Mouse (Mus musculus) G1E (cell line): ENCODE measurements around the gene Cacna1c. TPM values are rescaled to one million over a fixed set of nuclear protein-coding genes. Genes with fewer than 3 reads are reported as not detected.

Experiments used
- ATAC-seq: 2 replicates; pipeline ENCODE4 v1.8.0; 2016; ENCODE audit warnings: mild to moderate bottlenecking; ENCODE audit not compliant: insufficient number of reproducible peaks, poor library complexity, low FRiP score, severe bottlenecking; ENCODE audit errors: extremely low read depth
- DNase-seq: peaks from one replicate; pipeline ENCODE4 v3.0.0; 2012; ENCODE audit warnings: low spot score
- H3K27me3 ChIP-seq: 2 replicates; pipeline ENCODE4 v1.6.1; 2012; ENCODE audit warnings: mild to moderate bottlenecking, low read length, inconsistent platforms; ENCODE audit not compliant: insufficient read depth
- H3K36me3 ChIP-seq: replicated peaks from 2 replicates; pipeline ENCODE3; 2012; ENCODE audit warnings: mild to moderate bottlenecking, inconsistent platforms
- H3K4me1 ChIP-seq: 2 replicates; pipeline ENCODE4 v1.6.1; 2012; ENCODE audit warnings: low read depth, low read length, inconsistent platforms, mixed read lengths; ENCODE audit not compliant: insufficient read depth
- H3K4me3 ChIP-seq: 2 replicates; pipeline ENCODE4 v1.5.1; 2012; ENCODE audit warnings: low read depth, mild to moderate bottlenecking, inconsistent platforms, low read length, moderate library complexity, mixed read lengths
- H3K9me3 ChIP-seq: replicated peaks from 2 replicates; pipeline ENCODE4 v1.6.1; 2012; ENCODE audit warnings: inconsistent platforms
- CTCF ChIP-seq: IDR thresholded peaks from 2 replicates; pipeline ENCODE4 v1.5.1; 2012; ENCODE audit warnings: low read depth, low read length, inconsistent platforms, mixed read lengths
- GATA1 ChIP-seq: IDR thresholded peaks from 2 replicates; pipeline ENCODE4 v1.6.1; 2012; ENCODE audit warnings: borderline replicate concordance, low read length, inconsistent platforms, mixed read lengths
- GATA2 ChIP-seq: IDR thresholded peaks from 2 replicates; pipeline ENCODE4 v1.6.1; 2012; ENCODE audit warnings: low read depth, low read length, inconsistent platforms, borderline replicate concordance
- POLR2AphosphoS5 ChIP-seq: IDR thresholded peaks from 2 replicates; pipeline ENCODE4 v1.6.1; 2012; ENCODE audit warnings: low read depth, low read length, inconsistent platforms; ENCODE audit not compliant: insufficient replicate concordance
- TAL1 ChIP-seq: conservative IDR thresholded peaks from 2 replicates; pipeline ENCODE4 v1.6.1; 2012; ENCODE audit warnings: low read depth, low read length, inconsistent platforms, mixed read lengths
- polyA plus RNA-seq: library from polyadenylated mRNA; stranded (reverse); fragments of >175 nt; gene quantifications from 2 replicates; pipeline ENCODE4 v1.2.3, GENCODE M21; 2012
- total RNA-seq, 2 experiments: library from RNA; stranded (forward) in 1 of 2; stranded (reverse) in 1 of 2; fragments of 200-1000 nt in 1 of 2; fragments of >200 nt in 1 of 2; fragmentation: Nextera tagmentation in 1 of 2; gene quantifications; 2 replicates each; pipeline ENCODE4 v1.2.3; 2014 to 2017

The Cacna1c gene
- total and polyA plus RNA-seq, 3 experiments = 0.11 TPM; not detected in 2

GRCm38 (mm10) chr6:118884073-118884551 is 312.1 kb downstream of the Cacna1c start:
- H3K27me3 ChIP-seq = no peaks in the 10 kb centered on the region
- peaks cover 47% of the 10 kb centered on the region for H3K9me3 ChIP-seq
- no peak for ATAC-seq

GRCm38 (mm10) chr6:118876204-118876603 is 320.0 kb downstream of the Cacna1c start:
- H3K4me1 ChIP-seq = no peaks in the 10 kb centered on the region
- H3K27me3 ChIP-seq = no peaks in the 10 kb centered on the region
- no peak overlapping the region for H3K4me3 ChIP-seq
- peaks cover 69% of the 10 kb centered on the region for H3K9me3 ChIP-seq
- no peak for TF ChIP-seq GATA2
- TF ChIP-seq CTCF = no peak
- no peak for TF ChIP-seq GATA1
- no peak for TF ChIP-seq POLR2AphosphoS5
- no peak for TF ChIP-seq TAL1
- DNase-seq (no peak), ATAC-seq (no peak)
- no peaks in the 10 kb centered on the region for H3K36me3 ChIP-seq

More at GRCm38 (mm10) chr6:118884073-118884551, 312.1 kb downstream of the Cacna1c start:
- H3K4me3 ChIP-seq = no peak overlapping the region
- H3K36me3 ChIP-seq = no peaks in the 10 kb centered on the region
- TF ChIP-seq CTCF = no peak
- no peak for TF ChIP-seq TAL1
- no peak for TF ChIP-seq GATA2
- no peak for TF ChIP-seq GATA1
- DNase-seq = no peak
- H3K4me1 ChIP-seq = no peaks in the 10 kb centered on the region

- no peak for DNase-seq
- H3K4me3 ChIP-seq = no peak overlapping the region
- no peaks in the 10 kb centered on the region for H3K27me3 ChIP-seq
These were observed 325.9 kb downstream of the Cacna1c start for GRCm38 (mm10) chr6:118870241-118870841.

GRCm38 (mm10) chr6:118867384-118867783 is 328.8 kb downstream of the Cacna1c start:
- DNase-seq = no peak
- no peaks in the 10 kb centered on the region for H3K36me3 ChIP-seq
- H3K9me3 ChIP-seq = peaks cover 83% of the 10 kb centered on the region
- ATAC-seq = no peak
- no peaks in the 10 kb centered on the region for H3K27me3 ChIP-seq
- H3K4me3 ChIP-seq = no peak overlapping the region
- H3K4me1 ChIP-seq = no peaks in the 10 kb centered on the region
- TF ChIP-seq POLR2AphosphoS5 (no peak), GATA2 (no peak), GATA1 (no peak), TAL1 (no peak), CTCF (no peak)

More at GRCm38 (mm10) chr6:118870241-118870841, 325.9 kb downstream of the Cacna1c start:
- H3K9me3 ChIP-seq = peaks cover 95% of the 10 kb centered on the region
- no peaks in the 10 kb centered on the region for H3K4me1 ChIP-seq
- no peak for ATAC-seq
- H3K36me3 ChIP-seq = no peaks in the 10 kb centered on the region
- TF ChIP-seq GATA2 = no peak
- no peak for TF ChIP-seq GATA1
- TF ChIP-seq TAL1 = no peak
- no peak for TF ChIP-seq CTCF
- TF ChIP-seq POLR2AphosphoS5 = no peak

- ATAC-seq (no peak), DNase-seq (no peak)
- Histone ChIP-seq H3K27me3 (no peaks in the 10 kb centered on the region), H3K4me3 (no peak overlapping the region), H3K4me1 (no peaks in the 10 kb centered on the region), H3K9me3 (peaks cover 83% of the 10 kb centered on the region), H3K36me3 (no peaks in the 10 kb centered on the region)
- no peak for TF ChIP-seq TAL1
- TF ChIP-seq POLR2AphosphoS5 = no peak
- no peak for TF ChIP-seq CTCF
- TF ChIP-seq GATA2 = no peak
- TF ChIP-seq GATA1 = no peak
These were observed 329.3 kb downstream of the Cacna1c start for GRCm38 (mm10) chr6:118866889-118867288.

- DNase-seq (no peak), ATAC-seq (no peak)
- Histone ChIP-seq H3K4me3 (no peak overlapping the region), H3K27me3 (no peaks in the 10 kb centered on the region), H3K4me1 (no peaks in the 10 kb centered on the region), H3K36me3 (no peaks in the 10 kb centered on the region), H3K9me3 (peaks cover 79% of the 10 kb centered on the region)
- TF ChIP-seq CTCF (no peak), GATA2 (no peak), TAL1 (no peak), GATA1 (no peak), POLR2AphosphoS5 (no peak)
These were observed 330.3 kb downstream of the Cacna1c start for GRCm38 (mm10) chr6:118865777-118866380.
